Mouse (Mus musculus): ENCODE data around the gene Klhdc8b.

DNA sequence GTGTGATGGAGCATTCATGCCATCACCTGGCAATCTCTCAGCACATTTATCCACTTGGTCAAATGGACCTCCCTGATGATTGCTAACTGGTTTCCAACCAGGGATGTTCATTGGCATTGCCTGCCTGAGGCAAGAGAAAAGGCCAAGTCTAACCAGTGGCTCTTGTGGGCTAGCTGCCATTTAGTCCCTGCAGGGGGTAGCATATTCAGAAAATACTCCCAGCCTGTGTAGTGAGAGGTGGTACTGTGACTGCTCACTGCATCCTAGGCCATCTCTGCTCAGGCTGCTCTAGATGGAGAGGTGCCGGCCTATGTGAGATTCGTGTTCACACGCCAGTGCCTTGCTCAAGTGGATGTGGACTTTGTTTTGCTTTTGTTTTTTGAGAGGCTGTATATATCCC, 63.1 kb downstream of the Klhdc8b start:
- no peak for TF ChIP-seq CTCF (IDR thresholded peaks at IDR 0.05; ENCODE audit: low read depth)
- TF ChIP-seq EP300 (optimal IDR thresholded peaks at IDR 0.05) = no peak

All from stomach, postnatal 0 days (tissue).